Mouse (Mus musculus) MEL (cell line): Measurements from ENCODE around the gene Cd300ld4. TPM values are rescaled to one million over a fixed set of nuclear protein-coding genes. Genes with fewer than 3 reads are reported as not detected.
A peak's percentile ranks its signal among the peaks of the same experiment; 100 is the strongest.

Source experiments
- DNase-seq: peaks from one replicate; pipeline ENCODE4 v3.0.0; 2011; ENCODE audit warnings: low read depth, low spot score
- H3K27ac ChIP-seq: 2 replicates; pipeline ENCODE4 v1.5.1; 2012; ENCODE audit warnings: low read depth, mild to moderate bottlenecking, control low read depth, low read length, moderate library complexity; ENCODE audit not compliant: control insufficient read depth
- H3K27me3 ChIP-seq, 2 experiments: fragments of 150-350 bp in 1 of 2; sonication (generic) in 1 of 2; 2 replicates each; pipeline ENCODE4 v1.6.1; 2012; ENCODE audit warnings: low read length in 2 of 2, mild to moderate bottlenecking in 2 of 2, improper control_type of control experiment in 1 of 2, moderate library complexity in 1 of 2; ENCODE audit not compliant: insufficient read depth in 2 of 2, control insufficient read depth in 1 of 2
- H3K36me3 ChIP-seq, 2 experiments: 2 replicates each; pipeline ENCODE4 v1.6.1; 2012 to 2014; ENCODE audit warnings: low read length in 2 of 2, improper control_type of control experiment in 1 of 2, inconsistent platforms in 1 of 2, mild to moderate bottlenecking in 1 of 2; ENCODE audit not compliant: insufficient read depth in 2 of 2, control insufficient read depth in 1 of 2
- H3K4me1 ChIP-seq, 2 experiments: fragments of 150-350 bp in 1 of 2; sonication (generic) in 1 of 2; 2 replicates each; pipeline ENCODE4 v1.6.1; 2012; ENCODE audit warnings: low read length in 2 of 2, improper control_type of control experiment in 1 of 2, mild to moderate bottlenecking in 1 of 2; ENCODE audit not compliant: insufficient read depth in 2 of 2, control insufficient read depth in 1 of 2
- H3K4me3 ChIP-seq, 2 experiments: fragments of 150-350 bp in 1 of 2; sonication (generic) in 1 of 2; 2 replicates each; pipeline ENCODE4 v1.5.1; 2012; ENCODE audit warnings: low read depth in 2 of 2, low read length in 2 of 2, mild to moderate bottlenecking in 2 of 2, moderate library complexity in 2 of 2, control low read depth in 1 of 2, improper control_type of control experiment in 1 of 2; ENCODE audit not compliant: control insufficient read depth in 1 of 2, insufficient read depth in 1 of 2
- H3K79me2 ChIP-seq: 2 replicates; pipeline ENCODE4 v1.6.1; 2012; ENCODE audit warnings: mild to moderate bottlenecking, low read length, moderate library complexity; ENCODE audit not compliant: control insufficient read depth, poor library complexity, insufficient read depth
- H3K9ac ChIP-seq: 2 replicates; pipeline ENCODE4 v1.6.1; 2012; ENCODE audit warnings: low read depth, mild to moderate bottlenecking, control low read depth, low read length, moderate library complexity; ENCODE audit not compliant: control insufficient read depth, poor library complexity, severe bottlenecking
- H3K9me3 ChIP-seq: fragments of 150-350 bp; sonication (generic); replicated peaks from 2 replicates; pipeline ENCODE4 v1.6.1; 2012; ENCODE audit warnings: mild to moderate bottlenecking, low read length, improper control_type of control experiment, moderate library complexity; ENCODE audit not compliant: insufficient read depth
- E2F4 ChIP-seq: IDR thresholded peaks from 2 replicates; pipeline ENCODE4 v1.6.1; 2011; ENCODE audit warnings: low read depth, low read length, improper control_type of control experiment, borderline replicate concordance
- ELF1 ChIP-seq: IDR thresholded peaks from 2 replicates; pipeline ENCODE4 v1.6.1; 2014; ENCODE audit warnings: low read depth, mild to moderate bottlenecking, inconsistent platforms, low read length, improper control_type of control experiment, moderate library complexity
- ETS1 ChIP-seq: IDR thresholded peaks from 2 replicates; pipeline ENCODE4 v1.6.1; 2012; ENCODE audit warnings: low read depth, mild to moderate bottlenecking, inconsistent platforms, low read length, improper control_type of control experiment, moderate library complexity
- GABPA ChIP-seq: IDR thresholded peaks from 2 replicates; pipeline ENCODE4 v1.6.1; 2012; ENCODE audit warnings: low read depth, mild to moderate bottlenecking, inconsistent platforms, low read length, improper control_type of control experiment, moderate library complexity
- GATA1 ChIP-seq: IDR thresholded peaks from 2 replicates; pipeline ENCODE4 v1.6.1; 2011; ENCODE audit warnings: low read depth, low read length, improper control_type of control experiment
- HCFC1 ChIP-seq: IDR thresholded peaks from 2 replicates; pipeline ENCODE4 v1.6.1; 2012; ENCODE audit warnings: low read depth, mild to moderate bottlenecking, inconsistent platforms, low read length, improper control_type of control experiment, moderate library complexity
- JUND ChIP-seq: IDR thresholded peaks from 2 replicates; pipeline ENCODE4 v1.6.1; 2011; ENCODE audit warnings: low read depth, mild to moderate bottlenecking, improper control_type of control experiment, low read length
- KAT2A ChIP-seq: conservative IDR thresholded peaks from 2 replicates; pipeline ENCODE4 v1.6.1; 2012; ENCODE audit warnings: low read depth, low read length, improper control_type of control experiment, inconsistent platforms
- MAFK ChIP-seq: IDR thresholded peaks from 2 replicates; pipeline ENCODE4 v1.6.1; 2011; ENCODE audit warnings: low read depth, mild to moderate bottlenecking, low read length, improper control_type of control experiment, borderline replicate concordance
- MAX ChIP-seq: IDR thresholded peaks from 2 replicates; pipeline ENCODE4 v1.6.1; 2011; ENCODE audit warnings: low read length, improper control_type of control experiment
- MYC ChIP-seq: IDR thresholded peaks from 2 replicates; pipeline ENCODE4 v1.6.1; 2011; ENCODE audit warnings: low read depth, mild to moderate bottlenecking, low read length, improper control_type of control experiment, moderate library complexity
- NRF1 ChIP-seq: IDR thresholded peaks from 2 replicates; pipeline ENCODE4 v1.6.1; 2014; ENCODE audit warnings: low read depth, mild to moderate bottlenecking, inconsistent platforms, low read length, improper control_type of control experiment, moderate library complexity; ENCODE audit not compliant: poor library complexity, insufficient read depth, severe bottlenecking
- POLR2A ChIP-seq, 2 experiments: IDR thresholded peaks; 2 replicates each; pipeline ENCODE4 v1.6.1; 2011 to 2012; ENCODE audit warnings: low read length in 2 of 2, mild to moderate bottlenecking in 2 of 2, control low read depth in 1 of 2, improper control_type of control experiment in 1 of 2, low read depth in 1 of 2, moderate library complexity in 1 of 2; ENCODE audit not compliant: control insufficient read depth in 1 of 2, insufficient read depth in 1 of 2, poor library complexity in 1 of 2
- POLR2AphosphoS5 ChIP-seq: IDR thresholded peaks from 2 replicates; pipeline ENCODE4 v1.6.1; 2012; ENCODE audit warnings: low read depth, borderline replicate concordance, mild to moderate bottlenecking, inconsistent platforms, low read length, moderate library complexity, mixed read lengths
- RAD21 ChIP-seq: IDR thresholded peaks from 2 replicates; pipeline ENCODE4 v1.6.1; 2011; ENCODE audit warnings: mild to moderate bottlenecking, low read depth, low read length, improper control_type of control experiment
- SMC3 ChIP-seq: IDR thresholded peaks from 2 replicates; pipeline ENCODE4 v1.6.1; 2011; ENCODE audit warnings: low read depth, low read length, improper control_type of control experiment
- TBP ChIP-seq: IDR thresholded peaks from 2 replicates; pipeline ENCODE4 v1.8.0; 2011; ENCODE audit warnings: low read depth, low read length, improper control_type of control experiment
- UBTF ChIP-seq: IDR thresholded peaks from 2 replicates; pipeline ENCODE4 v1.6.1; 2012; ENCODE audit warnings: low read depth, mild to moderate bottlenecking, inconsistent platforms, low read length, improper control_type of control experiment, moderate library complexity, borderline replicate concordance; ENCODE audit not compliant: insufficient read depth
- USF1 ChIP-seq: IDR thresholded peaks from 2 replicates; pipeline ENCODE4 v1.6.1; 2014; ENCODE audit warnings: low read depth, mild to moderate bottlenecking, inconsistent platforms, low read length, improper control_type of control experiment, moderate library complexity
- USF2 ChIP-seq, 2 experiments: IDR thresholded peaks; 2 replicates each; pipeline ENCODE4 v1.6.1; 2011 to 2012; ENCODE audit warnings: improper control_type of control experiment in 2 of 2, low read length in 2 of 2, borderline replicate concordance in 1 of 2, inconsistent platforms in 1 of 2, low read depth in 1 of 2, mild to moderate bottlenecking in 1 of 2; ENCODE audit not compliant: insufficient read depth in 1 of 2
- ZKSCAN1 ChIP-seq: IDR thresholded peaks from 2 replicates; pipeline ENCODE4 v1.6.1; 2012; ENCODE audit warnings: low read depth, mild to moderate bottlenecking, inconsistent platforms, low read length, improper control_type of control experiment, moderate library complexity
- ZMIZ1 ChIP-seq: IDR thresholded peaks from 2 replicates; pipeline ENCODE4 v1.6.1; 2012; ENCODE audit warnings: low read depth, mild to moderate bottlenecking, inconsistent platforms, low read length, improper control_type of control experiment, moderate library complexity
- ZNF384 ChIP-seq: IDR thresholded peaks from 2 replicates; pipeline ENCODE4 v1.6.1; 2012; ENCODE audit warnings: low read depth, mild to moderate bottlenecking, inconsistent platforms, low read length, improper control_type of control experiment
- polyA plus RNA-seq, 2 experiments: library from polyadenylated mRNA; stranded (reverse) in 1 of 2; unstranded in 1 of 2; fragments of >175 nt in 1 of 2; fragments of >200 nt in 1 of 2; gene quantifications; 2 replicates each; pipeline versions ENCODE4 v1.2.1 to v1.2.4; 2012; ENCODE audit warnings: low replicate concordance in 2 of 2, low read depth in 1 of 2; ENCODE audit not compliant: insufficient read length in 2 of 2, insufficient read depth in 1 of 2, missing spikeins in 1 of 2
- total RNA-seq: library from RNA; depleted of rRNA; stranded (reverse); fragments of 300-350 nt; gene quantifications from 2 replicates; pipeline ENCODE4 v1.2.3, GENCODE M21; 2012

Gene Cd300ld4
- total and polyA plus RNA-seq, 3 experiments, result not detected

DNA sequence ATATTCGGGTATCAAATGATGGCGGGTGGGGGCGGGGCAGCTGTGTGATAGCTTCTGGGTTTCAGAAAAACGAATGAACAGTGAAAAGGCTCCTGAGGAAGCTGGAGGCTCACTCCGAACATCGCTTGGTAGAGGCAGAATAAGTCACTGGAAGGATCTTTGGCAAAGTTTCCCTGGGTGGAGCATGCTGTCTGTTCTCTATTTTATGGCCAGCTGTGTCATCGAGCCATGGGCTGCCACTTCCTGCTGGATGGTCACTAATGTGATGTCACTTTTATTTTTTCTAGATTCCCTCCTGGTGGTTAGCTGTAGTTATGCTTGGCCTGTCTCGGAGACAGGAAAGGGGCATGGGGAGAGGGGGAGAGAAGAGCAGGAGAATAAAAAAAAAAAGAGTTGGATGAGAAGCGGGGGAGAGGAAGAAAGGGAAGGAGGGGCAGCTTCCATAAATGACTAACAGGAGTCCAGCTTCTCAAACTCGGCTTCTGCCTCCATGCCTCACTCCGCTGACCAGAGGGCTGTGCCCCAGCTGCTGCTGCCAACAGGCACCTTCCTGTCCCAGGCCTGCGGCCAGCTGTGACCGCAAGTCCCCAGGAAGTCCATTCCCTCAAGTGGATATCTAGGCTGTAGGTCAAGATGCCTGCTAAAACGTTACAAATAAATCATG is 45.0 kb upstream of the Cd300ld4 start:
- DNase-seq, result no peak
- Histone ChIP-seq H3K4me3 (no peak overlapping the region), H3K27me3 (no peaks in the 10 kb centered on the region), H3K36me3 (peaks cover 0 to 6% of the 10 kb centered on the region in 2 experiments; a peak in 1 of 4 replicates), H3K4me1 (peaks cover 0 to 10% of the 10 kb centered on the region in 2 experiments; a peak in 2 of 4 replicates), H3K9ac (no peak overlapping the region), H3K79me2 (no peaks in the 10 kb centered on the region), H3K9me3 (no peaks in the 10 kb centered on the region), H3K27ac (no peak overlapping the region)
- no peak for TF ChIP-seq JUND
- no peak for TF ChIP-seq MAFK
- no peak for TF ChIP-seq MAX
- no peak for TF ChIP-seq GABPA
- TF ChIP-seq NRF1, result no peak
- no peak for TF ChIP-seq GATA1
- no peak for TF ChIP-seq UBTF
- TF ChIP-seq HCFC1, result no peak
- TF ChIP-seq POLR2A (IDR thresholded peaks at IDR 0.05; ENCODE audit: control insufficient read depth in 1 of 2, insufficient read depth in 1 of 2, low read depth in 1 of 2, low read length in 2 of 2, poor library complexity in 1 of 2), result no peak

DNA sequence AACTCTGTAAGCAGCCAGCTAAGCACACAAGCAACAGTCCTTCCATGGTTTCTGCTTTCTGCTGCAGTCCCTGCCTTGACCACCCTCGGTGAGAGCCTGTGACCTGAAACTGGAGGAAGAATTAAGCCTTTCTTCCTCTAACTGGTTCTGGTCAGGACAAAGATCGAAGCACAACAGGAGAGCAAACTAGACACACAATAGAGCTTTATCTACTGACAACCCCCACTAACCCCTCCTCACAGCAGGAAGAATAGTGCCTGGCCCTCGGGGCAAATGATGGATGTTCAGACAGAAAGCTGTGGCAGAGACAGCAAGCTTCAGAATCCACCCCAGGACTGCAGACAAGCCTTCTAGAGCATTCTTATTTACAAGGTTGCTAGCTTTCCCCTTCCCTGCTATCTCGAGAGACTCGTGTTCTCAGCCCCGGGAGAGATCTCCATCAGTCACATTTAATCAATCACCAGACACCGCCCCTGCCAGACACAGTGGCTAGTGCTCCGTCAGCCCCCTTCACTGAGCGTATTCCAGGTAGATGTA is 44.3 kb upstream of the Cd300ld4 start:
- H3K27ac ChIP-seq, result no peak overlapping the region
- TF ChIP-seq E2F4, result no peak
- TF ChIP-seq, all 39 proteins: peak for 0
- H3K4me1 ChIP-seq, result peaks cover 0 to 7% of the 10 kb centered on the region in 2 experiments; a peak in 2 of 4 replicates
- H3K4me3 ChIP-seq, result no peak overlapping the region
- H3K9ac ChIP-seq, result no peak overlapping the region
- no peaks in the 10 kb centered on the region for H3K9me3 ChIP-seq
- H3K27me3 ChIP-seq, result no peaks in the 10 kb centered on the region; a peak in 1 of 4 replicates
- no peak for DNase-seq
- peaks cover 0 to 4% of the 10 kb centered on the region in 2 experiments; a peak in 1 of 4 replicates for H3K36me3 ChIP-seq
- H3K79me2 ChIP-seq, result no peaks in the 10 kb centered on the region

DNA sequence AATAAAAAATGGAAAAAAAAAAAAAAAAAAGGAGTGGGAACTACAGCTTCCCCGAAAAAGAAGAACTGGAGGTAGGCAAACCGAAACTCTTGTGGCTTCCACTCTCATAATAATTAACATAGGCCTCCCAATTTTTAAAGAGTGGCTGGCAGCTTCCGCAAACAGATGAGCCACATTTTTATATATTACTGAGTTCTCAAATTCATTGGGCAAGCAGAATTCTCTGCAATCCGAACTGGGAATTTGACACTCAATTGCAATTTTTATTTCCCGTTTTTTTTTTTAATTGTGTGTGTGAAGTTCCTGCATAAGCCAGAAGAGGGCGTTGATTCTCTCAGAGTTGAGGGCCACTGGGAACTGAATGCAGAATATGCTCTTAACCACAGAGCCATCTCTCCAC is 40.0 kb upstream of the Cd300ld4 start:
- H3K4me1 ChIP-seq, result no peaks in the 10 kb centered on the region
- TF ChIP-seq MYC, result no peak
- TF ChIP-seq ZKSCAN1, result no peak
- no peak for TF ChIP-seq POLR2AphosphoS5
- TF ChIP-seq ZNF384, result peak; percentile 87
- TF ChIP-seq ETS1, result no peak
- TF ChIP-seq ZMIZ1, result no peak
- peak; percentile 38 for TF ChIP-seq SMC3
- peak; percentile 5 for TF ChIP-seq RAD21
- no peak for TF ChIP-seq USF1
- TF ChIP-seq GABPA, result no peak
- TF ChIP-seq POLR2A (IDR thresholded peaks at IDR 0.05; ENCODE audit: control insufficient read depth in 1 of 2, insufficient read depth in 1 of 2, low read depth in 1 of 2, low read length in 2 of 2, poor library complexity in 1 of 2), result no peak
- no peak for TF ChIP-seq GATA1
- TF ChIP-seq NRF1, result no peak
- no peak for TF ChIP-seq USF2 (IDR thresholded peaks at IDR 0.05; ENCODE audit: borderline replicate concordance in 1 of 2, insufficient read depth in 1 of 2, low read depth in 1 of 2, low read length in 2 of 2)
- TF ChIP-seq KAT2A, result no peak
- TF ChIP-seq ELF1, result no peak
- no peak for TF ChIP-seq TBP
- no peak for TF ChIP-seq E2F4

More for the DNA sequence above, 40.0 kb upstream of the Cd300ld4 start:
- no peaks in the 10 kb centered on the region for H3K79me2 ChIP-seq
- no peak overlapping the region for H3K4me3 ChIP-seq
- no peak overlapping the region for H3K27ac ChIP-seq
- H3K36me3 ChIP-seq, result no peaks in the 10 kb centered on the region
- H3K9ac ChIP-seq, result no peak overlapping the region
- H3K27me3 ChIP-seq, result peaks cover 0 to 8% of the 10 kb centered on the region in 2 experiments; a peak in 2 of 4 replicates
- peak; percentile 21 for DNase-seq
- H3K9me3 ChIP-seq, result no peaks in the 10 kb centered on the region
